ENCODE assay signal across 26 mouse cellular contexts in the genomic region with DNA sequence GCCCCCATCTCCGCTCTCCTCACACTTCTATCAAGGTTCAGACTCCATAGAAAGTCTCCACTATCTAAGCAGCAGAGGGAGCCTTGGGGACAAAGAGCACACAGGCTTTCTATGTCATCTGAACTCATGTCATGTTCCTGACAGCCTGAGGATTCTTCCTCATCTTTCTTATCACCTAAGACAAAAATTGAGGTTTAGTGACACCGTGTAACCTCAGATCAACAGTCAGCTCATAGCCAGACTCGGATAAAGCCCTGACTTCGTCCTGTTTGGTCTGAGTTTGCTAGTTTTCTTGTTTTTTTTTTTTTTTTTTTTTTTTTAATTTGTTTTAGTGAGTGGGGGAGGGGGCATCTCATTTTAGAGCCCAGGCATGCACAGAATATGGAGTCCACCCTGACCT. TPM values are rescaled to one million over a fixed set of nuclear protein-coding genes. Genes with fewer than 3 reads are reported as not detected.
DNase-seq lines count a peak whose midpoint lies in the region; ATAC-seq and TF ChIP-seq lines count a peak whose summit lies in the region.
"Had no signal": no experiment of that assay in that cellular context is flagged by ENCODE, and none has a peak within 500 bp of the region (broad histone marks: within the 10 kb centered on the region; RNA-seq: fewer than 3 reads in every experiment).

No protein-coding gene starts in this region.

- no peaks in the 10 kb centered on the region for H3K27me3 ChIP-seq in forebrain, postnatal 0 days (ENCODE audit: insufficient read depth, low read length)
- H3K27me3 ChIP-seq in forebrain, embryonic 12.5 days: no peaks in the 10 kb centered on the region
- no peaks in the 10 kb centered on the region for H3K27me3 ChIP-seq in hindbrain, embryonic 12.5 days
- H3K27me3 ChIP-seq: heart, embryonic 13.5 days; hindbrain, embryonic 13.5 days; Patski had no signal

- no peaks in the 10 kb centered on the region for H3K9me3 ChIP-seq in forebrain, postnatal 0 days (ENCODE audit: low read length)
- H3K9me3 ChIP-seq in forebrain, embryonic 12.5 days: no peaks in the 10 kb centered on the region
- H3K9me3 ChIP-seq in hindbrain, embryonic 12.5 days (replicated peaks): no peaks in the 10 kb centered on the region
- H3K9me3 ChIP-seq: forebrain, embryonic 10.5 days; heart, embryonic 10.5 days; heart, embryonic 13.5 days; hindbrain, embryonic 13.5 days had no signal

- TF ChIP-seq CTCF in forebrain, postnatal 0 days (IDR thresholded peaks at IDR 0.05; ENCODE audit: low read depth): 0 out of 2 replicates have a peak, but pooled peaks have one; percentile 6
- TF ChIP-seq CTCF in layer of hippocampus, adult 2 months (conservative IDR thresholded peaks at IDR 0.05): 0 out of 2 replicates have a peak, but pooled peaks have one; percentile 10

- WGBS in forebrain, postnatal 0 days: 90% methylated on average over 4 of the region's 4 CpGs
- 88% methylated on average over 4 of the region's 4 CpGs for WGBS in forebrain, embryonic 12.5 days
- 84% methylated on average over 4 of the region's 4 CpGs for WGBS in macrophage (ENCODE audit: missing documents)
- WGBS in hindbrain, embryonic 12.5 days: 88% methylated on average over 4 of the region's 4 CpGs

- ATAC-seq in forebrain, postnatal 0 days: no peak
- ATAC-seq in forebrain, embryonic 12.5 days (ENCODE audit: low FRiP score): no peak
- ATAC-seq in hindbrain, embryonic 12.5 days (ENCODE audit: low FRiP score): no peak
- ATAC-seq: forebrain, embryonic 14.5 days; hindbrain, embryonic 16.5 days; Patski had no signal

- no peaks in the 10 kb centered on the region for H3K4me1 ChIP-seq in forebrain, postnatal 0 days (ENCODE audit: insufficient read depth)
- no peaks in the 10 kb centered on the region for H3K4me1 ChIP-seq in forebrain, embryonic 12.5 days
- H3K4me1 ChIP-seq in hindbrain, embryonic 12.5 days: no peaks in the 10 kb centered on the region
- H3K4me1 ChIP-seq: forebrain, embryonic 10.5 days; hindbrain, embryonic 13.5 days had no signal

- H3K4me2 ChIP-seq in forebrain, postnatal 0 days (ENCODE audit: low read depth): no peak overlapping the region
- H3K4me2 ChIP-seq in forebrain, embryonic 12.5 days: no peak overlapping the region
- no peak overlapping the region for H3K4me2 ChIP-seq in hindbrain, embryonic 12.5 days (replicated peaks)
- H3K4me2 ChIP-seq: heart, embryonic 13.5 days; hindbrain, embryonic 13.5 days had no signal

- DNase-seq in forebrain, postnatal 0 days: no peak
- DNase-seq in layer of hippocampus, adult 2 months (ENCODE audit: low spot score in 2 of 2): no peak
- DNase-seq in layer of hippocampus, postnatal 14 days (ENCODE audit: low spot score in 2 of 2): no peak
- no peak for DNase-seq in ovary, postnatal 36 days (ENCODE audit: low spot score)
- DNase-seq in layer of hippocampus, postnatal 25 days (ENCODE audit: extremely low spot score in 1 of 2, low spot score in 1 of 2): no peak
- DNase-seq: adrenal gland, adult 2 months; adrenal gland, postnatal 14 days; cerebellum, adult 11 months; cerebellum, adult 2 months; cerebellum, adult 9-11 months; cerebellum, postnatal 36 days; embryo, embryonic 11 days; gastrocnemius, postnatal 25 days; heart, adult 18-20 months; heart, postnatal 14 days; kidney, adult 11 months had no signal

- no peaks in the 10 kb centered on the region for H3K36me3 ChIP-seq in forebrain, postnatal 0 days (ENCODE audit: insufficient read depth)
- H3K36me3 ChIP-seq in forebrain, embryonic 12.5 days (replicated peaks): no peaks in the 10 kb centered on the region
- peaks cover 2% of the 10 kb centered on the region; the same call in 1 of the 2 replicates for H3K36me3 ChIP-seq in macrophage (ENCODE audit: inconsistent target)
- no peaks in the 10 kb centered on the region for H3K36me3 ChIP-seq in hindbrain, embryonic 12.5 days
- H3K36me3 ChIP-seq: forebrain, embryonic 10.5 days; heart, embryonic 10.5 days; heart, embryonic 13.5 days; hindbrain, embryonic 13.5 days had no signal

- no peak overlapping the region for H3K27ac ChIP-seq in forebrain, postnatal 0 days (ENCODE audit: low read depth, low read length)
- H3K27ac ChIP-seq in forebrain, embryonic 12.5 days: no peak overlapping the region
- H3K27ac ChIP-seq in layer of hippocampus, adult 2 months: no peak overlapping the region
- peak overlapping the region; percentile 97 for H3K27ac ChIP-seq in macrophage
- H3K27ac ChIP-seq in hindbrain, embryonic 12.5 days: no peak overlapping the region
- H3K27ac ChIP-seq: forebrain, embryonic 10.5 days; heart, embryonic 10.5 days; heart, embryonic 13.5 days; hindbrain, embryonic 13.5 days had no signal

- H3K9ac ChIP-seq in forebrain, postnatal 0 days: no peak overlapping the region
- no peak overlapping the region for H3K9ac ChIP-seq in forebrain, embryonic 12.5 days
- H3K9ac ChIP-seq in hindbrain, embryonic 12.5 days: no peak overlapping the region
- H3K9ac ChIP-seq: heart, embryonic 13.5 days; hindbrain, embryonic 13.5 days had no signal

- H3K4me3 ChIP-seq in forebrain, postnatal 0 days (ENCODE audit: low read depth, low read length): no peak overlapping the region
- H3K4me3 ChIP-seq in forebrain, embryonic 12.5 days (replicated peaks): no peak overlapping the region
- no peak overlapping the region for H3K4me3 ChIP-seq in layer of hippocampus, adult 2 months
- H3K4me3 ChIP-seq in macrophage (ENCODE audit: inconsistent target): no peak overlapping the region
- H3K4me3 ChIP-seq in hindbrain, embryonic 12.5 days: no peak overlapping the region
- H3K4me3 ChIP-seq: forebrain, embryonic 10.5 days; heart, embryonic 10.5 days; heart, embryonic 13.5 days; hindbrain, embryonic 13.5 days had no signal

- peaks cover 91% of the 10 kb centered on the region for H3K79me2 ChIP-seq in macrophage (ENCODE audit: inconsistent target)

RNA-seq across cellular contexts. Expression of a gene that starts 19.6 kb away (rescaled TPM):
- total RNA-seq in forebrain, postnatal 0 days (2014; rRNA removed): 3.8 and 4.0 TPM in 2 replicates
- polyA plus RNA-seq in forebrain, postnatal 0 days (2015; fragmentation: Nextera tagmentation; extraction: Ambion mirVana): 5.3 and 5.8 TPM in 2 replicates
- 4.1 and 6.1 TPM in 2 replicates for polyA plus RNA-seq in forebrain, embryonic 12.5 days (2016; fragmentation: Nextera tagmentation; extraction: Ambion mirVana)
- total RNA-seq in layer of hippocampus, adult 2 months (2021): 1 to 10 TPM; 4.6 to 4.8 TPM
- total RNA-seq in layer of hippocampus, postnatal 14 days (2021): 1 to 10 TPM; 2.8 to 5.8 TPM
- total RNA-seq in macrophage (2018; cell fraction: chromatin; rRNA removed): 100 to 1,000 TPM; 156 to 576 (median 276) TPM
- 100 to 1,000 TPM; 366 to 589 (median 493) TPM for total RNA-seq in macrophage (2018; cell fraction: cytosol; rRNA removed)
- total RNA-seq in macrophage (2018; cell fraction: nucleus; rRNA removed): 100 to 1,000 TPM; 214 to 424 (median 305) TPM
- polyA plus RNA-seq in macrophage (2018): 355 to 520 TPM (median 453 TPM) in 3 replicates
- 9.9 and 11.3 TPM in 2 replicates for polyA plus RNA-seq in hindbrain, embryonic 12.5 days (2016; fragmentation: Nextera tagmentation; extraction: Ambion mirVana)
- 1 to 10 TPM; 4.8 to 6.2 TPM for total RNA-seq in layer of hippocampus, postnatal 25 days (2021)

RNA-seq across cellular contexts. Expression of a gene that starts 40.6 kb away (rescaled TPM):
- total RNA-seq in forebrain, postnatal 0 days (2014; rRNA removed): 19.5 and 23.6 TPM in 2 replicates
- polyA plus RNA-seq in forebrain, postnatal 0 days (2015; fragmentation: Nextera tagmentation; extraction: Ambion mirVana): 19.5 and 26.5 TPM in 2 replicates
- 52.2 and 52.9 TPM in 2 replicates for polyA plus RNA-seq in forebrain, embryonic 12.5 days (2016; fragmentation: Nextera tagmentation; extraction: Ambion mirVana)
- 10 to 100 TPM; 28.3 to 31.5 TPM for total RNA-seq in layer of hippocampus, adult 2 months (2021)
- total RNA-seq in layer of hippocampus, postnatal 14 days (2021): 10 to 100 TPM; 33.8 to 37.8 TPM
- 10 to 100 TPM in 21 of 26 experiments, 1 to 10 TPM in 5; 5.5 to 54.8 (median 24.7) TPM for total RNA-seq in macrophage (2018; cell fraction: chromatin; rRNA removed)
- 10 to 100 TPM in 19 of 26 experiments, 1 to 10 TPM in 7; 7.6 to 14.8 (median 11.4) TPM for total RNA-seq in macrophage (2018; cell fraction: cytosol; rRNA removed)
- 10 to 100 TPM in 21 of 26 experiments, 1 to 10 TPM in 5; 7.8 to 45.5 (median 16.5) TPM for total RNA-seq in macrophage (2018; cell fraction: nucleus; rRNA removed)
- polyA plus RNA-seq in macrophage (2018): 7.5 to 12.1 TPM (median 11.7 TPM) in 3 replicates
- polyA plus RNA-seq in hindbrain, embryonic 12.5 days (2016; fragmentation: Nextera tagmentation; extraction: Ambion mirVana): 63.9 and 64.4 TPM in 2 replicates
- total RNA-seq in layer of hippocampus, postnatal 25 days (2021): 10 to 100 TPM; 29.7 to 35.8 TPM
